Mouse (Mus musculus): ENCODE results near the gene Osbpl10. TPM values are rescaled to one million over a fixed set of nuclear protein-coding genes. Genes with fewer than 3 reads are reported as not detected.
"Not testable (repeated sequence)": the region's sequence is repeated elsewhere in the genome, so short reads cannot be mapped to it uniquely, and the experiment has no call there.

Osbpl10 gene
- total RNA-seq, 2 experiments from 2014 or later, result 4.6 TPM

DNA sequence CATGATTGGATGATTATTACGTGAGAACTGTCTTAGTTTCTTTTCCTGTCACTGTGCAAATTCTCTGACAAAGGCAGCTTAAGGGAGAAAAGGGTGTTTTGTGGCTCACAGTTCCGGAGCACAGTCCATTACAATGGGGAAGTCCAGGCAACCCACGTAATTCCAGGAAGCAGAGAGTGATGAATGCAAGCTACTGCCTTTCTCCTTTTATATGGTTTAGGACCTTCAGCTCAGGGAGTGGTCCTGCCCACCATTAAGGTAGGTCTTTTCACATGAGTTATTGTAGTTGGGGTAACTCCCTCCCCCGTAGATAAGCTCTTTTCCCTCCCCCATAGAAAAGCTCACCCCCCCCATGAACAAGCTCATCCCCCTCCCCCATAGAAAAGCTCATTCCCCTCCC, 52.2 kb downstream of the Osbpl10 start:
- DNase-seq, result no peak
- intact Hi-C loops (cut with DNase I), result no loop called here

DNA sequence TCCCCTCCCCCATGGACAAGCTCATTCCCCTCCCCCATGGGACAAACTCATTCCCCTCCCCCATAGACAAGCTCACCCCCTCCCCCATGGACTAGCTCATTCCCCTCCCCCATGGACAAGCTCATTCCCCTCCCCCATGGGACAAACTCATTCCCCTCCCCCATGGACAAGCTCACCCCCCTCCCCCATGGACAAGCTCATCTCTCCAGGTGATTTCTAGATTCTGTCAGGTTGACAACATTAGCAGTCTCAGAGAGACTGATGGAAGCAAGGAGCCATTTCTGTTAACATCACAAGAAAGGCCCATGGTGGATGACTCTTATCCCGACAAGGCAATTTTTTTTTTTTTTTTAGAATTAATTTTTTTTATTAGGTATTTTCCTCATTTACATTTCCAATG, 52.7 kb downstream of the Osbpl10 start:
- intact Hi-C loops (cut with DNase I); DNase-seq: not testable (repeated sequence)

DNA sequence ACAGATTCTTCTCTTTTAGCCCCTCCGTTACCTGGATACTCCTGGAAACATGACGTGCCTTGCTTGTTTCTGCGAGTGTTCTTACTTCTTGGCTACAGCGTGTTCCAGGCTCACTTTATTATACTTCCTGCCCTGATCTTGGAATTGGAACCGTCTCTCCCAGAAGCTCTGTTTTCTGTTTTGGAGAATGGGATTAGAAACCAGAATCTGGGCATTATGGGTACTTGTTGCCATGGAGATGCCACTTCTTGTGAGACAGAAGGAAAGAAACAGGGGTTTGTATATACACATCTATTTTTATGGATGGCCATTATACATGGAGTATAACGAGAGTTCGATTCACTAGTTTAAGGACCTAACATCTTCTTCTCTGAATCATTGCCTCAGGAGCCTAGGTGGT, 54.4 kb downstream of the Osbpl10 start:
- no peak for DNase-seq
- intact Hi-C loops (cut with DNase I), result no loop called here

DNA sequence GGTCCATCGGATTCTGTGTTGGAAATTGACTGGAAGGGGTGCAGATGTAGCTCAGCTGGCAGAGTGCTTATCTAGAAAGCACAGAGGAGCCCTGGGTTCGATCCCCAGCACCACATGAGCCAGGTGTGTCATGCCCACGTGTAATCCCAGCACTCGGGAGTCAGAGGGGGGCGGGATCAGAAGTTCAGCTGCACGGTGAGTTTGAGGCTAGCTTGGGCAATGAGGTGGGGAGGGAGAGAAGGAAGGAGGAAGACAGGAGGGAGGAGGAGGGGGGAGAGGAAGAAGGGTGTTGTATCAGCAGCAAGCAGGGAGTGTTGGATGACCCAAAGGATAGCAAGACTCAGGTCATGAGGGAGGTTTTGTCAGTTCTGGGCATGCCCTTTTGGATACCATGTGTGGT, 55.9 kb downstream of the Osbpl10 start:
- no peak for DNase-seq
- intact Hi-C loops (cut with DNase I), result no loop called here

DNA sequence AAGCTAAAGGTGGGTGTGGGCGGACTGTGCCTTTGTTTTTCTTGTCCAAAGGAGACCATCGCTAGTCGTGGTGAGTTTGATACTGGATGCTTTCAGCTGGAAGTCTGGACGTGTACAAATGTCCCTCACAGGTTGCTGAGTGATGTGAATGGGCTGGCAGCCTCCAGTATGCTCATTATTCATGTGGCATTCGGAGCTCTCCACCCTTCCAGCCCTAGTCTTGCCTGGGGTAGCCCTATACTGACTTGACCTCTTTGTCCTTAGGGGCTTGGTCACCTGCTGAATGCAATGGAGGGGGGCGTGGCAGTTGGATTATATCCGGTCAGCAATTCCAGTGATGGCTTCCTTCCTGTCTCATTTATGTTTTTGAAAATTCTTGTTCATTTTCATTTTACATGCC, 56.4 kb downstream of the Osbpl10 start:
- no peak for DNase-seq
- intact Hi-C loops (cut with DNase I), result no loop called here

DNA sequence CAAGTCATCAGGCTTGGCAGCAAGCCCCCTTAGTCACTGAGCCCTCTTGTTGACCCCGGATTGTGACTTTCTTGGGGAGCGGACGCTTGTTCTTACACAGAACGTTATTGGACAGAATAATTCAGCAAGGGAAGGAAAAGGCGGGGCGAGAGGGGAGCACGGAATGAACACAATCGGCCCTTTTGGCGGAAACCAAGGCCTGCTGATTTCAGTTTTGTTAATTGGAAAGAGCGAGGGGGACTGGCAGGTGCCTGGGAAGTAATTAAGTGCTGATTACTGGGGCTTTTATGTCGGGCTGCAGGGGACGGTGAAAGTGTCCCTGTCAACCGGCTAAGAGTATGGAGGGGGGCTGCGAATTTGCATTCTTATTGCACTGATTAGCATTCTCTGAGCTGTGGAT, 59.8 kb downstream of the Osbpl10 start:
- intact Hi-C loops (cut with DNase I), result no loop called here
- DNase-seq, result peak; percentile 15 to 28

DNA sequence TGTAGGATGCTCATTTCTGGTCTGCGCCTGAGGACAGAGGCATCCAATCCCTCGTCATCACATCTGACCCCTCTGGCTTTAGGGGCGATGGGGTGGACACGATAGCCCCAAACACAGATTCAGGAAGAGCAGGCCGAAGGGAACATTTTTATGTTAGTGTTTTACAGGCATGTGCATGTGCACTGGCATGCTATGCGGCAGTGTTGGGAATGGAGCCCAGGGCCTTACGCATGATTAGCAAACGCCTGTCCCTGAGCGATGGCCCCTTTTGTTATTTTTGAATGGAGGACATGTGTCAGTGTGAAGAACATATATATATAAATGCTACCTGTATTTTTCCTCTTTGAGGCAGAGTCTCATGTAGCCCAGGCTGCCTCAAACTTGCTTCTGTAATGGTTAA, 60.3 kb downstream of the Osbpl10 start:
- intact Hi-C loops (cut with DNase I), result no loop called here
- DNase-seq, result no peak

DNA sequence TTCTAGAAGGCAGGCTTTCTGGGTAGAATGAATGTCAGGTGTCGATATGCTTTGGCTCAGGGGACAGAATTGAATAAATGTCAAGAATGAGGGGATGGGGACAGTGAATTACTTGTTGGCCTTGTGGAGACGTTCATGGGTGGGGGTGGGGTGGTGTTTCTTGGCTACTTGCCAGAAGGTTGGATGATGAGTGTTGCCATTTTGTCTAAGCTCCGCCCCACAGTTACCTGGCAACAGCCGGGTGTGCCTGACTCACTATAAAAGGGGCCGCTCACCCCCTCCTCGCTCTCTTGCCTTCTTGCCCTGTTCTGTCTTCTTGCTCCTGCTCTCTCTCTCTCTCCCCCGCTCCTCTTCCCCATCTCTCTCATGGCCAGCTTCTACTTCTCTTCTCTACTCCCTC, 60.9 kb downstream of the Osbpl10 start:
- no peak for DNase-seq
- intact Hi-C loops (cut with DNase I), result no loop called here

DNA sequence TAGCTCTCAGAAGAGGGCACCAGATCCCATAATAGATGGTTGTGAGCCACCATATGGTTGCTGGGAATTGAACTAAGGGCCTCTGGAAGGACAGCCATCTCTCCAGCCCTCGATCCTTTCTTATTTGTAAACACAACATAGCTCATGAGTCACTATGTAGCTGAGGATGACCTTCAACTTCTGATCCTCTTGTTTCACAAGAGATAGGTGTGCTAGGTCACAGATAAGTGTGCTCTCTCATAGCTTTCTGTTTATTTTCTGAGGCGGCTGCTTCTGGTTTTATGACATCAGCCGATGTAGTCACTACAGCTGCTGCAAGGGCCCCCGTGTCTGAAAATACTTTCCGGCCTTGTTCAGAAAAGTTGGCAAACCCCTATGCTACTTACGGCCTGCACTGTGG, 64.2 kb downstream of the Osbpl10 start:
- no peak for DNase-seq
- intact Hi-C loops (cut with DNase I), result no loop called here

DNA sequence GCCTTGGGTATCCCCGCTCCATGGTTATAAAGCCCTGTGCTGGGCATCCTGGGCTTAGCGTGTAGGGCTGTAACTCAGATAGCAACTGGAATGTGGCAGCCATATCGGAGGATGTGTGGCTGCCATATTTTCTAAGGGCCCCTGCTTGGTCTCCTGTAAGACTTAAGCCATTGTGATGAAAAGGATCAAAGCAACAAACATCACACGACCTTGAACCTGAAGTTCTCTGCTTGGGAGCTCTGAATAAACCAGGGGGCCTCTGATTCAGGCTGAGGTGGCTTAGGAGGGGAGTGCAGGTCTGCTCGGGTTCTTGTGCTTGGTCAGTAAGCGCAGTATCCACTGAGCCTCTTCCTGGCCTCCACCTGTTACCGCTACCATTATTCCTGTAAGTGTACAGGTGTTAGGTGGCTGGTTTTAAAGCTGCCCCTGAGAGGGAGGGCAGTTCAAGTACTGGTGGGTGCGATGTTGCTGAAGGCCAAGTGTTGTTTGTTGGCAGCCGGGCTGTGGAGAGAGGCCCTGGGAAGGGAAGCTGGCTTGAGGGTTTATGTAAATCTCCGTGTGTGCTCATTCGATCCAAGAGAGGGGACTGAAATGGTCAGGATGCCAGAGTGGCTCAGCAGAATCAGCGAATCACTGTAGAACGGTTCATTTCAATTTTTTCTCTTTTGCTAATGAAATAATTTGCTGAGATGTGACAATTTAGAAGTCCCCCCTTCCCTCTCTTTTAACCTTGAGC, 64.8 kb downstream of the Osbpl10 start:
- DNase-seq, result no peak
- intact Hi-C loops (cut with DNase I), result no loop called here

DNA sequence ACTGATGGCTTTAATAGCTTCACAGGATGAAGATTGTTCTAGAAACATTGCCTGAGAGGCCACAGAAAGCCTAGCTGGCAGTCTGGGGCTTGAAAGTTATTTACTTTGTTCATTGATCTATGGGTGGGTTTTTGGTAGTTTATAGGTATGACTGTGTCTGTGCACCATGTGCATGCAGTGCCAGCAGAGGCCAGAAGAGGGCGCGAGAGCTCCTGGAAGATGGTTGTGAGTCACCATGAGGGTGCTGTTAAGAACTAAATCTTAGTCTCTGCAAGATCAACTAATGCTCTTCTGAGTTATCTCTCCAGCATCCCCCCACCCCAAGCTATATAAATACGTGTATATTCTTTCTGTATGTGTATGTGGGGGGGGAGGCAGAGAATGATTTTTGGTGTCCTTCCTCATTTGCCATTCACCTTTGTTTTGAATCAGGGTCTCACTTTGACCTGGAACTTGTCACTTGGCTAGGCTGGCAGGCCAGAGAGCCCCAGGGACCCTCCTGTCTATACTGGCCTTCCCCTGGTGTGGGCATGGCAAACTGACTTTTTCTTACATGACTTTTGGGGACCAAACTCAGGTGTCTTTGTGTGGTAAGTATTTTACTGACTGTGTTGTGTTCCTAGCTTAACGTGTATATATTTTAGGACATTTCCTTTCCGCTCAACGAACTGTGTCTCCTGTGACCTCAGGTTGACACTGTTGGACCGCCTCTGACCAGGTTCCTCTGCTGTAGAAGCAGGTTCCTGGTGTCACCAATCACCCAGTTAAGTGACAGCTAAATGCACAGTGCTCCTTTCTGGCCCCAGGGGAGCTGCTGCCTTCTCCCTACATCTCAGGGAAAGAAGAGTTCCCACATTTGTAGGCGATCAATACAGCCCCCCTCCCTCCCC, 65.8 kb downstream of the Osbpl10 start:
- DNase-seq, result peak in 1 of 2 experiments; percentile 19
- intact Hi-C loops (cut with DNase I), result no loop called here

DNA sequence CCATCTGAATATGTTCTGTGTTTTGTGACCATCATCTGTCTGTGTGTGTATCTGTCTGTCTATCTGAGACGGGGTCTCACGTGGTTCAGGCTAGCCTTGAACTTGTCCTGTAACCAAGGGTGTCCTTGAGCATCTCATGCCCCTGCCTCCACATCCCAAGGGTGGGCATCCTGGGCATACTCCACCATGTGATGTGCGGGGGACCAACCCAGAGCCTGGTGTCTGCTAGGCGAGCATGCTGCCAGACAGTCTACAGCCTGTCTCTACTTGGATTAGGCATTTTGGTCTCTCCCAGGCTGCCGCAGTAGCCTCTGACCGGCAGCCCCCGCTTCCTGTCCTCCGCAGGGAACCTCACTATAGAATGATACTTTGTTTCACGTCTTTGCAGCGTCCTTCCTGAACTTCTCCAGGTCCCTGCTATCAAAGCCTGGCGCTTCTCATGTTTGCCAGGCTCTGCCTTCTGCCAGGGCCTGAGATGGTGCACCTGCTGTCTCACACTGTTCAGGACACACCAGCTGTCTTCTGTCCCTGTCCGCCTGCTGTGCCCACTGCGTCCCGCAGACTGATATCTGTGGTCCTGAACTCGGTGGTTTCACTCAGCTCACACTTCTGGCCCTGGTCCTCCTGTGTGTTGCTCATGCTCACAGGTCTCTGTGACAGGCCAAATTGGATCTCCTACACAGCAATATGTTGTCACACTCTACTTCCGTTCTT, 66.9 kb downstream of the Osbpl10 start:
- no peak for DNase-seq

DNA sequence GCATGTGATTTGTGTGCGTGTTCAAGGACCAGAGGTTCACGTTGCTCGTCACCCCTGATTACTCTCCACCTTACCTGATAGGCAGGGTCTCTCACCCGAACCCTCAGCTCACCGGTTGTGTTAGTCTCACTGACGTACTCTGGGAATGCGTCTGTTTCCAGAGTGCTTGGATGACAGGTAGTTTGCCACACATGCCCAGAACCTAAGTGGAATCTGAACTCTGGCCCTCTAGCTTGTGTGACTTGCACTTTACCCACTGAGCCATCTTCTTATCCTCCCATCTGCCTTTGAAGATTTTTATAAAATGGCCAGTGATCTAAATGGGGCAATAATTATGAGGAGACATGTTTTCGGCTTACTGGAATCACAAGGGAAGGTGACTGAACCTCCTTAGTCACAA, 68.3 kb downstream of the Osbpl10 start:
- no peak for DNase-seq
- intact Hi-C loops (cut with DNase I), result no loop called here

More for the DNA sequence above, 66.9 kb downstream of the Osbpl10 start:
- intact Hi-C loops (cut with DNase I), result no loop called here

DNA sequence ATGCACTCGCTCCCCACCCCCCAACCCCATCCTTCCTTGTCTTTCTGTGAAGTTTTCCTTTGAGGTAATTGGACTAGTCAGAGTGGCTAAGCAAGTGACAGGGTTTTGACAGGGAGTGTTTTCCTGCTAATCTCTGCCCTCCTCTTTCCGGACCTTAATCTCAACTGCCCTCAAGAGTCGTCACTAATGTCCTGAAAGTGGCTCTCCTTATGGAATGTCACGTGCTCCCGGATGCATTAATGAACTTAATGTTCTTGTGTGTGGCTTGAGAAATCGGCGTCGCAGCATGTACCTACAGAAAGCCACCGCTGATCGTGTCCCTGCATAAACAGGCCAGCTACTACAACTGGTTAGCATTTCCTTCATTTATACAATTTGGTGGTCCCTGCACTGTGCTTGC, 70.0 kb downstream of the Osbpl10 start:
- intact Hi-C loops (cut with DNase I), result no loop called here
- DNase-seq, result no peak

DNA sequence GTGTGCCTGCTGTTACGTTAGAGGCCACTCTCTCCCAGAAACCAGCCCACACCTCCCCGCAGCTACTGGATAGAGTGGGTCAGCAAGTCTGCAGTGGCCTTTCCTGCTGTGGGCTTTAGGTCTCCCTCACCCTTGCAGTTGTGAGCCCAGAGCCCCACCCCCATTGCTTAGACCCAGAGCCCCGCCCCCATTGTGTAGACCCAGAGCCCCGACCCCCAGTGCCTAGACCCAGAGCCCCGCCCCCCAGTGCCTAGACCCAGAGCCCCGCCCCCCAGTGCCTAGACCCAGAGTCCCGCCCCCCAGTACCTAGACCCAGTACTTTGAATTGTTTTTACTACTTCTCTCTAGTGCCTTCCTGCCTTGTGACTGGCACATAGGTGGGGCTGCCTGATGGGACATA, 70.5 kb downstream of the Osbpl10 start:
- intact Hi-C loops (cut with DNase I), result no loop called here

DNA sequence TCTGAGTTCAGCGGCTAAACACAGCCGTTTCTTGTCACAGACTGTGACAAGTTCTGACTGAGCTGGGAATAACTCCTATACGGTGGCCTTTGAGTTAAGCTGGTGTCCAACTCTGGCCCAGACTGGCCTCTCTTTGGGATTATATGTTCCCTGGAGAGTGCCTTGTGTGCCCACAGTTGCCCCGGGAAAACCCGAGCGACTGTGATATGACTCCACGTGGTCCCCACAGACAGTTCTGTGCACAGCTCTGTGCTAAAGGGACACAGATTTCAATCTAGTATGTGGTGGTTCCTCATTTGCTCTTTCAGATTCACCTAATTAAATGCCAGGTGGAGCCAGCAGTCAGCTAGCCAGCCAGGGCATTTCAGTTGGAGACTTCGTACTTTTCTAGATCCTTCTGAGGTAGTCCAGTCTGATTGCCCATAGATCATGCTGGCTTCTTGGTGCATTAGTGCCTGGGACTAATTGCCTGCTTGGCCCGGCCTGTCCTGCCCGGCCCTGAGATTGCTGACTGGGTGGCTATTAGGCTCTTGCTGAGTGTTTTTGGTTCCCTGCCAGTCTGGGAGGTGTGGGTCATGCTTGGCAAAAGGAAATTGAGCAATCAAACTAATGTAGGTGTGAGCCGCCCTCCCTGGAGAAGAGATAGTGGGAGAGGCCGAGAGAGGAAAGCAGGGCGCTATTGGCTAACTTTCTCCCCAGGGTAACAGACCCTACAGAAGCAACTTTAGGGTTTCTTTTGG, 71.8 kb downstream of the Osbpl10 start:
- DNase-seq, result peak; percentile 76 to 77
- intact Hi-C loops (cut with DNase I), result no loop called here

More for the DNA sequence above, 70.5 kb downstream of the Osbpl10 start:
- DNase-seq, result no peak

DNA sequence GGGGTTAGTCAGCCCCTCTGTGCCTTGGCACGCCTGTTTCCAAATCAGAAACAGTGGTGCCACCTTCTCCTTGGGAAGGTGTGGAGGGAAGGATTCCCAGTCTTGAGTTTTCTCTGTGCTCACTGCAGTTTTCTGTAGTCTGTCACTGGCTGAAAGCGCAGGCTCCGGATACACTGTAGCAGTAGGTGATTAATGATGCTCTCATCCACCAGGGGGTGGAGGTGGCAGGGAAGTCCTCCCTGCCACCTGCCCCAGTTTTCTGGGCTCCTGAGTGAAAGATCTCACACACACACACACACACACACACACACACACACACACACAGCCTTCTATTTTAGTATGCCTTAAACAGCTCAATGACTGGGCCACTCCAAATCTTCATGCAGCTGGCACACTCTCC, 73.6 kb downstream of the Osbpl10 start:
- no peak for DNase-seq
- intact Hi-C loops (cut with DNase I), result no loop called here

DNA sequence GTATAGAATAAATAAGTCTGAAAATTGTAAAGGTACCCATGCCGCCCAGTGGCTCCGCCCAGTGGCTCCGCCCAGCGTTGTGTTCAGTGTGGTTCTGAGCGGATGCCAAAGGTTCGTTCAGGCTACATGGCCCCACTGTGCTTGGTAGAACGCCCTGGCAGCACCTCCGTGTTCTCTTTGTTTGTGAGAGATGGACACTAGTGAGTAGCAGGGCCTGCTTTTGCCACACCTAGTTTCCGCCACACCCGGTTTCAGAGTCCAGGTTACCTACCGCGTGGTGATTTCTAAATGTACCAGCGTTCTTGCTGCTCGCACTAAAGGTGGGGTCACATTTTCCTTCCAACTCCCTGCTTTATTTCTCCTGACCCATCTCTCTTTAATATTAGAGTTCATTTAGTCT, 75.4 kb downstream of the Osbpl10 start:
- DNase-seq, result no peak
- intact Hi-C loops (cut with DNase I), result no loop called here

DNA sequence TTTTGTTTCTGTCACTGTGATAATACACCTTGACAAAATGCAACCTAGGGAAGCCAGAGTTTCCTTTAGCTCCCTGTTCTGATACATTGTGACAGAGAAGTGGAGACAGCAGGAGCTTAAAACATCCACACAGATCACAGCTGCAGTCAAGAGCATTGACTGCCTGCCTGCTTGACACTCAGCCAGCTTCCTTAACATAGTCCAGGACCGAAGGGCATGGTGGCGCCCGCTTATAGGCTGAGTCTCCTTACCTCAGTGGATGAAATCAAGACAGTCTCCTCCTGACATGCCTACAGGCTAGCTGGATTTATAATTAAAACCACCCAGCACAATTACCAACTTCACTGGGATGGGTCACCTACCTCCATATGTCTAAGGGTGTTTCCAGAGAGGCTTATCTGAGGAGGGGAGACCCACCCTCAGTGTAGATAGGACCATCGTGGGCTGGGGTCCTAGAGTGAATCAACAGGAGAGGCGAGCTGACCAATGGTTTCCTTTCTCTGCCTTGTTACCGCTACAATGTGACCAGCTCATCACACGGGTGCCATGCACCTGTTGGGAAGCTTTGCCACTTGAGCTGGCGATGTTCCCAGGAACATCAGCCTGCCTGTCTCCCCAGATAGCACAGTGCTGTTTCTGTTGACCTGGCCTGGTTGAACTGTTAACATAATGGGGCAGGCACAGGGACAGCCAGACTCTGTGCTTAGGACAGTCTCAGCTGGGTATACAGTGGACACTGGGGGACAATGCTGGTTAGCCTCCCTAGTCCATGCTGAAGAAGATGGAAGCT, 76.9 kb downstream of the Osbpl10 start:
- intact Hi-C loops (cut with DNase I), result no loop called here
- peak; percentile 24 to 44 for DNase-seq

DNA sequence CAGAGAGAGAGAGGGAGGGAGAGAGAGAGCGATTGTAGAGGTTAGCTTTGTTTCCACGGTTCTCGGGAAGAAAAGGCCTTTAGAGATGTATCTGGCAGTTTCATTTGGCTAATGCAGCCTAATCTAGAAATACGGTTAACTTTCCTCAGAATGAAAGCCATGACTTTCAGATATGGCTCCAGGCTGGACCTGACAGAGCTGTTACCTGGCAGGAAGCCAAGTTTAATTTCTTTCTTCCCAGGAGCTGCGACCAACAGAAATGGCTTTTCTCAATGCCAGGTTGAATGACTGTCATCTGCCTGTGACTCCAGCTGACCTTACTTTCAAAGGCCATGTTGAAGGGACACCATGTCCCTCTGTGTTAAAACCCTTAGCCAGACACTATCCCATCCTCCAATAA, 80.4 kb downstream of the Osbpl10 start:
- peak in 1 of 2 experiments; percentile 14 for DNase-seq
- intact Hi-C loops (cut with DNase I), result no loop called here

Data from heart, postnatal 10 days (tissue).